Mouse (Mus musculus): ENCODE results near the gene Ghrl. TPM values are rescaled to one million over a fixed set of nuclear protein-coding genes. Genes with fewer than 3 reads are reported as not detected.
"Not testable (repeated sequence)": the region's sequence is repeated elsewhere in the genome, so short reads cannot be mapped to it uniquely, and the experiment has no call there.

Gene Ghrl
- total RNA-seq, 2 experiments from 2014 or later, result not detected

GRCm38 (mm10) chr6:113696582-113697221 lies 23.0 kb downstream of the Ghrl start, which contains the start of gene Tatdn2:
Gene Tatdn2, plus strand, starts transcription at chr6:113697050.
- peak; percentile 97 to 98 for DNase-seq

- no peak for DNase-seq
Measured at GRCm38 (mm10) chr6:113695766-113696355, 23.8 kb downstream of the Ghrl start.

GRCm38 (mm10) chr6:113695203-113695602 lies 24.5 kb downstream of the Ghrl start:
- no peak for DNase-seq

- DNase-seq, result no peak
Measured at GRCm38 (mm10) chr6:113693377-113693776, 26.3 kb downstream of the Ghrl start.

- DNase-seq, result no peak
Measured at GRCm38 (mm10) chr6:113692661-113693133, 27.0 kb downstream of the Ghrl start.

GRCm38 (mm10) chr6:113691084-113691462 lies 28.6 kb downstream of the Ghrl start:
- DNase-seq, result no peak

GRCm38 (mm10) chr6:113690400-113691083 lies 29.1 kb downstream of the Ghrl start:
- peak; percentile 65 to 82 for DNase-seq

- DNase-seq, result peak in 1 of 2 experiments; percentile 44
Measured at GRCm38 (mm10) chr6:113690008-113690399, 29.7 kb downstream of the Ghrl start.

GRCm38 (mm10) chr6:113686551-113687125 lies 33.0 kb downstream of the Ghrl start:
- no peak for DNase-seq

GRCm38 (mm10) chr6:113683081-113683825 lies 36.4 kb downstream of the Ghrl start:
- DNase-seq, result no peak

GRCm38 (mm10) chr6:113681271-113681670 lies 38.4 kb downstream of the Ghrl start:
- DNase-seq, result peak; percentile 89 to 94

GRCm38 (mm10) chr6:113679993-113680566 lies 39.6 kb downstream of the Ghrl start:
- no peak for DNase-seq

- DNase-seq, result no peak
Measured at GRCm38 (mm10) chr6:113678246-113679012, 41.3 kb downstream of the Ghrl start.

- DNase-seq, result no peak
Measured at GRCm38 (mm10) chr6:113677070-113677734, 42.5 kb downstream of the Ghrl start.

GRCm38 (mm10) chr6:113675991-113676390 lies 43.7 kb downstream of the Ghrl start:
- no peak for DNase-seq

GRCm38 (mm10) chr6:113675234-113675633 lies 44.4 kb downstream of the Ghrl start:
- DNase-seq, result no peak

GRCm38 (mm10) chr6:113672989-113673388 lies 46.7 kb downstream of the Ghrl start:
- no peak for DNase-seq

- not testable (repeated sequence) for DNase-seq
Measured at GRCm38 (mm10) chr6:113672029-113672428, 47.7 kb downstream of the Ghrl start.

GRCm38 (mm10) chr6:113669821-113670220 lies 49.9 kb downstream of the Ghrl start:
- no peak for DNase-seq
